Mouse (Mus musculus) ES-E14 (cell line): ENCODE measurements around the gene Myh6.
A peak's percentile ranks its signal among the peaks of the same experiment; 100 is the strongest.

Experiments used
- CHD2 ChIP-seq: IDR thresholded peaks from 2 replicates; pipeline ENCODE4 v1.6.1; 2014; ENCODE audit warnings: mild to moderate bottlenecking, low read depth, low read length, inconsistent platforms
- HCFC1 ChIP-seq: IDR thresholded peaks from 2 replicates; pipeline ENCODE4 v1.6.1; 2012; ENCODE audit warnings: low read length, inconsistent platforms, borderline replicate concordance; ENCODE audit not compliant: insufficient read depth
- MAFK ChIP-seq: IDR thresholded peaks from 2 replicates; pipeline ENCODE4 v1.6.1; 2014; ENCODE audit warnings: mild to moderate bottlenecking, low read depth, low read length, inconsistent platforms; ENCODE audit not compliant: insufficient read depth
- ZC3H11A ChIP-seq: IDR thresholded peaks from 2 replicates; pipeline ENCODE4 v1.6.1; 2012; ENCODE audit warnings: low read depth, mild to moderate bottlenecking, inconsistent platforms, low read length, borderline replicate concordance
- ZNF384 ChIP-seq: IDR thresholded peaks from 2 replicates; pipeline ENCODE4 v1.6.1; 2012; ENCODE audit warnings: low read depth, low read length, inconsistent platforms

- TF ChIP-seq CHD2 (peak; percentile 95), MAFK (no peak), ZC3H11A (no peak), HCFC1 (0 out of 2 replicates have a peak, but pooled peaks have one; percentile 4), ZNF384 (no peak)
These were observed 73.0 kb downstream of the Myh6 start for GRCm38 (mm10) chr14:54893651-54894181.
